Mouse (Mus musculus) olfactory bulb, adult 2 months (tissue): ENCODE measurements at regions not wholly inside any gene's neighbourhood (a gene's known extent, or its start where the extent isn't known, plus 50 kb on each side); places are given as distances from the start of the nearest gene placed in this dataset.

Source experiments
- H3K27ac ChIP-seq: fragments of 200-500 bp; 2 replicates; pipeline ENCODE4 v1.5.1; 2012; ENCODE audit warnings: low read depth, low read length; ENCODE audit not compliant: insufficient read depth
- H3K4me1 ChIP-seq: fragments of 200-500 bp; 2 replicates; pipeline ENCODE4 v1.6.1; 2012; ENCODE audit warnings: low read length; ENCODE audit not compliant: control insufficient read depth, insufficient read depth
- H3K4me3 ChIP-seq: fragments of 200-500 bp; 2 replicates; pipeline ENCODE4 v1.5.1; 2012; ENCODE audit warnings: mild to moderate bottlenecking, low read depth, low read length, moderate library complexity; ENCODE audit not compliant: insufficient read depth
- CTCF ChIP-seq: fragments of 200-500 bp; IDR thresholded peaks from 2 replicates; pipeline ENCODE4 v1.5.1; 2012; ENCODE audit warnings: low read depth, mild to moderate bottlenecking, low read length, moderate library complexity; ENCODE audit not compliant: insufficient read depth
- POLR2A ChIP-seq: fragments of 200-500 bp; IDR thresholded peaks from 2 replicates; pipeline ENCODE4 v1.6.1; 2012; ENCODE audit warnings: mild to moderate bottlenecking, low read depth, low read length, moderate library complexity; ENCODE audit not compliant: insufficient read depth
- WGBS: fragments of 180-500 bp; shearing (Covaris S2); methylation state at CpG from one replicate; pipeline ENCODE4 v1.1.7; 2018; 5-methylcytosine and 5-hydroxymethylcytosine counted together

GRCm38 (mm10) chr15:93903671-93904603 is 308.2 kb upstream of the Prickle1 start:
- 80% methylated on average over 18 of the region's 18 CpGs for WGBS
- peaks cover 2% of the 10 kb centered on the region; the same call in 1 of the 2 replicates for H3K4me1 ChIP-seq
- TF ChIP-seq CTCF (no peak), POLR2A (no peak)
- H3K27ac ChIP-seq: no peak overlapping the region
- H3K4me3 ChIP-seq: no peak overlapping the region

- Histone ChIP-seq H3K4me1 (no peaks in the 10 kb centered on the region; the same call in 1 of the 2 replicates), H3K4me3 (no peak overlapping the region), H3K27ac (no peak overlapping the region)
- 95% methylated on average over 8 of the region's 8 CpGs for WGBS
- TF ChIP-seq POLR2A: no peak
- no peak for TF ChIP-seq CTCF
Observed at GRCm38 (mm10) chr15:93882826-93883225, 287.1 kb upstream of the Prickle1 start.

GRCm38 (mm10) chr15:93881276-93881675 is 285.6 kb upstream of the Prickle1 start:
- no peak overlapping the region for H3K4me3 ChIP-seq
- H3K4me1 ChIP-seq: no peaks in the 10 kb centered on the region; the same call in 1 of the 2 replicates
- TF ChIP-seq POLR2A: no peak
- TF ChIP-seq CTCF: no peak
- H3K27ac ChIP-seq: no peak overlapping the region

DNA sequence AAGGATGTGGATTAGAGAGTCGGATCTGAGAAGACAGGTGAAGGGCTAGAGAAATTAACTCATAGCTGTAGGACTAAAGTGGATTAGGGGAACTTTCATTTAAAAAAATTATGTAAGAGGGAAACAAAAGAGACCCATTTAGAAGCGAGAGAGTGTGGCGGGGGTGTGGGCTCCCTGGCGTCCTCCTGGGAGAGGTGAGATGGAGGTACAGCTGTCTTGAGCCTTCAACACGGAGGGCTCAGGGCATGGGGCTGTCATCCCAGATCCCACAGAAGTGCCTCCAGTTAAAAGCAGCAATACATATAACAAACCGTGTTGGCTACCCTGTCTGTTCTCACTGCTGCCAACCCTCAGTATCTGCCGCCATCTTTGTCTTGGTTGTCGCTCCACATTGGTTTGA is 284.6 kb upstream of the Prickle1 start:
- no peaks in the 10 kb centered on the region; the same call in 1 of the 2 replicates for H3K4me1 ChIP-seq
- no peak overlapping the region for H3K4me3 ChIP-seq
- WGBS: 95% methylated on average over 8 of the region's 8 CpGs
- TF ChIP-seq CTCF (no peak), POLR2A (no peak)
- H3K27ac ChIP-seq: no peak overlapping the region

DNA sequence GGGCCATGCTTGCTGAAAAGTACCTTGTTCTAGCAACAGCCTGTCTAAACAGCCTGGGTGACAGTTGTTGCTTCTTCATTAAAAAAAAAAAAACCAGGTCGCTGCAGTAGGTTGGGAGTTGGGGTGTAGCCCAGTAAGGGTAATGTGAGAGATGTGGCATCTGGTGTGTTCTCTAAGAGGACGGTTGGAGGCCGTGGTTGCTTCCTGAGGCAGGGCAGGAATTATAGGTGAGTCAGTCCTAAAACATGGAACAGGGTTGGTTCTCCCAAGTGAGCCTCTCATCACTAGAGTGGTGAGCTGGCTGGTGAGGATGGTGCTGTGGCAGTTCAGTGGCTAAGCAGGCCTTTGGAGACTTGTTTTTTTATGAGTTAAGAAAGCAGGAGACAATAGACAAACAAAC is 283.3 kb upstream of the Prickle1 start:
- TF ChIP-seq POLR2A: no peak
- no peak for TF ChIP-seq CTCF
- H3K4me3 ChIP-seq: no peak overlapping the region
- H3K4me1 ChIP-seq: no peaks in the 10 kb centered on the region; the same call in 1 of the 2 replicates
- no peak overlapping the region for H3K27ac ChIP-seq
- 90% methylated on average over 3 of the region's 3 CpGs for WGBS

DNA sequence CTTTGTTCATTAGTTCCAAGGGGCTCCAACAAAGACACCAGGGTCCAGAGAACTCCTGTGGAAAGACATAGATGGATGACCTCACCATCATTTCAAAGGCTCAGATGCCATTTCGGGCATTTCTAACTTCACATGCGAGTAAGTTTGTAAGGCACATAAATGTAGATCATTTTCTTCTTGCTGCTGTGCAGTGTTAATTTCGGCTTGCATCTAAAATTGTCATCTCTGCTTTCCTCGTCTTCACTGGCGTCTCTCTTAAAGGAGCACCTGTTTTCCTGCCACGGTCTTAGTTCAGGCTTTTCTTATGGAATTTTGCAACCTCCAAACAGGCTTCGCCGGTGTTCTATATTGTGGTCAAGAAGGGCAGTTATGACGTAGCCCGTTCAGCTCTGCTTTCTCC is 280.6 kb upstream of the Prickle1 start:
- H3K4me3 ChIP-seq: no peak overlapping the region
- H3K4me1 ChIP-seq: no peaks in the 10 kb centered on the region; the same call in 1 of the 2 replicates
- whole genome bisulfite sequencing: 78% methylated on average over 10 of the region's 10 CpGs
- no peak overlapping the region for H3K27ac ChIP-seq
- TF ChIP-seq POLR2A: no peak
- TF ChIP-seq CTCF: no peak

GRCm38 (mm10) chr15:93875685-93876084 is 280.0 kb upstream of the Prickle1 start:
- WGBS: 95% methylated on average over 1 of the region's 1 CpGs
- no peak overlapping the region for H3K4me3 ChIP-seq

GRCm38 (mm10) chr15:93874206-93874605 is 278.5 kb upstream of the Prickle1 start:
- TF ChIP-seq POLR2A: no peak
- TF ChIP-seq CTCF: no peak
- H3K4me1 ChIP-seq: no peaks in the 10 kb centered on the region
- no peak overlapping the region for H3K27ac ChIP-seq
- WGBS: 82% methylated on average over 6 of the region's 6 CpGs
- H3K4me3 ChIP-seq: no peak overlapping the region

More at GRCm38 (mm10) chr15:93875685-93876084, 280.0 kb upstream of the Prickle1 start:
- Histone ChIP-seq H3K27ac (no peak overlapping the region), H3K4me1 (no peaks in the 10 kb centered on the region; the same call in 1 of the 2 replicates)
- TF ChIP-seq CTCF: no peak
- no peak for TF ChIP-seq POLR2A

DNA sequence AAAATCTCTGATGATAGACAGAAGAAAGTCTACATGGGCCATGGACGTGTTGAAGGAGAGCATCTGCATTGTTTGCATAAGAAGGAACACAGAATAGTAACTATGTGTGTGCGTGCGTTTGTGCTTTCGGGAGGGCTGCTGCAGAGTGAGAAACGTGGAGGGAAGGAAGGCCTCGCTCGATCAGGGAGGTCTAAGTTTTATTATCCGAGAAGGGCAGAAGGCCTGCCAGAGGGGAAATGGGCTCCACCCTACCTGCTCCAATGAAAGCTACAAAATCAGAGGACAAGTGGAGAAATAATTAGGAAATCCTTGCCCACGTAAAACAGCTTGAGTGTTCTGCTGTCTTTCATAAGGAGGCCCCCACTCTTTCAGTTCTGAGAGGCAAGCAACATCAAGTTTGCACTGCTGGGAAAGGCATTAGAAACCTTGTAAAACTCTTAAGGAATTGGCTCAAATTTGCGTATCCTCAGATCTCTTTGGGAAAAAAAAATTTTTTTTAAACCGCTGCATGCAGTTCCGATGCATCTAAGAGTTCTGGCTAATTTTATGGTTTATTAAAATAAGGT is 261.7 kb upstream of the Prickle1 start:
- WGBS: 90% methylated on average over 12 of the region's 12 CpGs
- H3K27ac ChIP-seq: no peak overlapping the region
- TF ChIP-seq CTCF: no peak
- no peak for TF ChIP-seq POLR2A

GRCm38 (mm10) chr15:93853221-93853620 is 257.5 kb upstream of the Prickle1 start:
- TF ChIP-seq CTCF (no peak), POLR2A (no peak)
- Histone ChIP-seq H3K4me1 (no peaks in the 10 kb centered on the region), H3K27ac (no peak overlapping the region), H3K4me3 (no peak overlapping the region)
- 65% methylated on average over 3 of the region's 3 CpGs for WGBS

More for the DNA sequence above, 261.7 kb upstream of the Prickle1 start:
- Histone ChIP-seq H3K4me3 (no peak overlapping the region), H3K4me1 (no peaks in the 10 kb centered on the region)
